Mouse (Mus musculus): ENCODE measurements around the gene Ppp1ca. TPM values are rescaled to one million over a fixed set of nuclear protein-coding genes. Genes with fewer than 3 reads are reported as not detected.
A peak's percentile ranks its signal among the peaks of the same experiment; 100 is the strongest.

Gene Ppp1ca
- polyA plus RNA-seq, 1 experiment from 2014 or later: 642 TPM

GRCm38 (mm10) chr19:4189051-4189620 is 2.7 kb upstream of the Ppp1ca start:
- H3K4me1 ChIP-seq: peaks cover 63% of the 10 kb centered on the region
- 84% methylated on average over 12 of the region's 12 CpGs for WGBS
- no peaks in the 10 kb centered on the region for H3K9me3 ChIP-seq
- no peak for ATAC-seq (ENCODE audit: extremely low read depth, insufficient number of reproducible peaks, low FRiP score, low TSS enrichment)
- H3K9ac ChIP-seq: no peak overlapping the region
- no peaks in the 10 kb centered on the region for H3K27me3 ChIP-seq (replicated peaks)
- no peak overlapping the region for H3K4me3 ChIP-seq
- no peak overlapping the region for H3K4me2 ChIP-seq
- H3K36me3 ChIP-seq: peaks cover 11% of the 10 kb centered on the region
- H3K27ac ChIP-seq (replicated peaks): no peak overlapping the region

GRCm38 (mm10) chr19:4190831-4191334 is 982 bp upstream of the Ppp1ca start, which contains the start of gene Tbc1d10c:
TSS of gene Tbc1d10c (minus strand) at chr19:4191284.
- Histone ChIP-seq H3K9me3 (no peaks in the 10 kb centered on the region), H3K4me3 (peak within 1 kb of the TSS; percentile 94), H3K4me1 (peaks cover 64% of the 10 kb centered on the region), H3K27me3 (replicated peaks) (no peaks in the 10 kb centered on the region), H3K4me2 (peak within 1 kb of the TSS; percentile 96), H3K36me3 (peaks cover 29% of the 10 kb centered on the region), H3K9ac (peak within 1 kb of the TSS; percentile 99), H3K27ac (replicated peaks) (peak within 1 kb of the TSS; percentile 95)
- ATAC-seq (ENCODE audit: extremely low read depth, insufficient number of reproducible peaks, low FRiP score, low TSS enrichment): no peak
- WGBS: 53% methylated on average over 4 of the region's 4 CpGs

- H3K4me3 ChIP-seq: peak overlapping the region; percentile 94
- H3K9ac ChIP-seq: peak overlapping the region; percentile 99
- peaks cover 64% of the 10 kb centered on the region for H3K4me1 ChIP-seq
- peak overlapping the region; percentile 95 for H3K27ac ChIP-seq (replicated peaks)
- no peak for ATAC-seq (ENCODE audit: extremely low read depth, insufficient number of reproducible peaks, low FRiP score, low TSS enrichment)
- H3K27me3 ChIP-seq (replicated peaks): no peaks in the 10 kb centered on the region
- WGBS: under 1% methylated on average over 52 of the region's 52 CpGs
- peak overlapping the region; percentile 96 for H3K4me2 ChIP-seq
- no peaks in the 10 kb centered on the region for H3K9me3 ChIP-seq
- H3K36me3 ChIP-seq: peaks cover 44% of the 10 kb centered on the region
Observed at GRCm38 (mm10) chr19:4192251-4192985, 553 bp downstream of the Ppp1ca start.

GRCm38 (mm10) chr19:4193129-4193528 is 1.3 kb downstream of the Ppp1ca start:
- WGBS: 58% methylated on average over 6 of the region's 6 CpGs
- Histone ChIP-seq H3K9me3 (no peaks in the 10 kb centered on the region), H3K4me1 (peaks cover 57% of the 10 kb centered on the region), H3K9ac (peak overlapping the region; percentile 99), H3K4me2 (peak overlapping the region; percentile 96), H3K4me3 (peak overlapping the region; percentile 94), H3K36me3 (peaks cover 51% of the 10 kb centered on the region), H3K27ac (replicated peaks) (no peak overlapping the region; the same call in 1 of the 2 replicates), H3K27me3 (replicated peaks) (no peaks in the 10 kb centered on the region)
- no peak for ATAC-seq (ENCODE audit: extremely low read depth, insufficient number of reproducible peaks, low FRiP score, low TSS enrichment)

GRCm38 (mm10) chr19:4194021-4194724 is 2.3 kb downstream of the Ppp1ca start:
- Histone ChIP-seq H3K4me1 (peaks cover 56% of the 10 kb centered on the region), H3K9me3 (no peaks in the 10 kb centered on the region), H3K4me3 (no peak overlapping the region; the same call in 1 of the 2 replicates), H3K27me3 (replicated peaks) (no peaks in the 10 kb centered on the region), H3K27ac (replicated peaks) (no peak overlapping the region), H3K9ac (0 out of 2 replicates have a peak overlapping the region, but pooled peaks have one; percentile 30), H3K36me3 (peaks cover 62% of the 10 kb centered on the region), H3K4me2 (peak overlapping the region; percentile 96; the same call in 1 of the 2 replicates)
- no peak for ATAC-seq (ENCODE audit: extremely low read depth, insufficient number of reproducible peaks, low FRiP score, low TSS enrichment)
- WGBS: 75% methylated on average over 8 of the region's 8 CpGs

- peaks cover 58% of the 10 kb centered on the region for H3K4me1 ChIP-seq
- H3K27ac ChIP-seq (replicated peaks): no peak overlapping the region
- H3K9me3 ChIP-seq: no peaks in the 10 kb centered on the region
- H3K4me3 ChIP-seq: no peak overlapping the region
- no peaks in the 10 kb centered on the region for H3K27me3 ChIP-seq (replicated peaks)
- H3K4me2 ChIP-seq: no peak overlapping the region
- WGBS: 76% methylated on average over 12 of the region's 12 CpGs
- peaks cover 70% of the 10 kb centered on the region for H3K36me3 ChIP-seq
- no peak for ATAC-seq (ENCODE audit: extremely low read depth, insufficient number of reproducible peaks, low FRiP score, low TSS enrichment)
- H3K9ac ChIP-seq: no peak overlapping the region
Observed at GRCm38 (mm10) chr19:4194776-4195650, 3.1 kb downstream of the Ppp1ca start.

- ATAC-seq (ENCODE audit: extremely low read depth, insufficient number of reproducible peaks, low FRiP score, low TSS enrichment): no peak
- Histone ChIP-seq H3K4me2 (no peak overlapping the region), H3K9me3 (no peaks in the 10 kb centered on the region), H3K27me3 (replicated peaks) (no peaks in the 10 kb centered on the region), H3K4me3 (no peak overlapping the region), H3K36me3 (peaks cover 75% of the 10 kb centered on the region), H3K4me1 (peaks cover 62% of the 10 kb centered on the region), H3K27ac (replicated peaks) (no peak overlapping the region), H3K9ac (peak overlapping the region; percentile 12; the same call in 1 of the 2 replicates)
- 59% methylated on average over 2 of the region's 2 CpGs for WGBS
Observed at GRCm38 (mm10) chr19:4196048-4196447, 4.2 kb downstream of the Ppp1ca start.

GRCm38 (mm10) chr19:4196548-4196947 is 4.7 kb downstream of the Ppp1ca start:
- Histone ChIP-seq H3K9ac (no peak overlapping the region; the same call in 1 of the 2 replicates), H3K36me3 (peaks cover 75% of the 10 kb centered on the region), H3K4me1 (peaks cover 57% of the 10 kb centered on the region), H3K4me3 (no peak overlapping the region), H3K4me2 (no peak overlapping the region), H3K27me3 (replicated peaks) (no peaks in the 10 kb centered on the region), H3K9me3 (no peaks in the 10 kb centered on the region), H3K27ac (replicated peaks) (peak overlapping the region; percentile 24; the same call in 1 of the 2 replicates)
- WGBS: 33% methylated on average over 5 of the region's 5 CpGs
- ATAC-seq (ENCODE audit: extremely low read depth, insufficient number of reproducible peaks, low FRiP score, low TSS enrichment): no peak

- no peak for ATAC-seq (ENCODE audit: extremely low read depth, insufficient number of reproducible peaks, low FRiP score, low TSS enrichment)
- Histone ChIP-seq H3K9me3 (no peaks in the 10 kb centered on the region), H3K4me1 (peaks cover 61% of the 10 kb centered on the region), H3K27ac (replicated peaks) (0 out of 2 replicates have a peak overlapping the region, but pooled peaks have one; percentile 24), H3K9ac (no peak overlapping the region; the same call in 1 of the 2 replicates), H3K27me3 (replicated peaks) (no peaks in the 10 kb centered on the region), H3K4me3 (no peak overlapping the region), H3K4me2 (no peak overlapping the region), H3K36me3 (peaks cover 75% of the 10 kb centered on the region)
- WGBS: 63% methylated on average over 3 of the region's 3 CpGs
Observed at GRCm38 (mm10) chr19:4197180-4197579, 5.3 kb downstream of the Ppp1ca start.

GRCm38 (mm10) chr19:4201291-4201909 is 9.5 kb downstream of the Ppp1ca start, which contains the start of gene Rad9a:
TSS of gene Rad9a (minus strand) at chr19:4201662.
- under 1% methylated on average over 34 of the region's 34 CpGs for WGBS
- ATAC-seq (ENCODE audit: extremely low read depth, insufficient number of reproducible peaks, low FRiP score, low TSS enrichment): peak; percentile 70
- peak within 1 kb of the TSS; percentile 83 for H3K4me3 ChIP-seq
- peaks cover 41% of the 10 kb centered on the region for H3K36me3 ChIP-seq
- no peaks in the 10 kb centered on the region for H3K9me3 ChIP-seq
- peak within 1 kb of the TSS; percentile 93 for H3K9ac ChIP-seq
- peaks cover 27% of the 10 kb centered on the region for H3K27me3 ChIP-seq (replicated peaks)
- H3K4me2 ChIP-seq: peak within 1 kb of the TSS; percentile 97
- H3K4me1 ChIP-seq: peaks cover 31% of the 10 kb centered on the region
- H3K27ac ChIP-seq (replicated peaks): peak within 1 kb of the TSS; percentile 77

Measured in heart, embryonic 13.5 days (tissue).